Mouse (Mus musculus) 3134 (cell line): ENCODE measurements around the gene Mrps16.
A peak's percentile ranks its signal among the peaks of the same experiment; 100 is the strongest.

ENCODE experiments used
- DNase-seq: peaks from one replicate; pipeline ENCODE4 v3.0.0-alpha.2; 2011; ENCODE audit warnings: low spot score; ENCODE audit not compliant: insufficient read length; ENCODE audit errors: extremely low read depth

The Mrps16 gene

DNA sequence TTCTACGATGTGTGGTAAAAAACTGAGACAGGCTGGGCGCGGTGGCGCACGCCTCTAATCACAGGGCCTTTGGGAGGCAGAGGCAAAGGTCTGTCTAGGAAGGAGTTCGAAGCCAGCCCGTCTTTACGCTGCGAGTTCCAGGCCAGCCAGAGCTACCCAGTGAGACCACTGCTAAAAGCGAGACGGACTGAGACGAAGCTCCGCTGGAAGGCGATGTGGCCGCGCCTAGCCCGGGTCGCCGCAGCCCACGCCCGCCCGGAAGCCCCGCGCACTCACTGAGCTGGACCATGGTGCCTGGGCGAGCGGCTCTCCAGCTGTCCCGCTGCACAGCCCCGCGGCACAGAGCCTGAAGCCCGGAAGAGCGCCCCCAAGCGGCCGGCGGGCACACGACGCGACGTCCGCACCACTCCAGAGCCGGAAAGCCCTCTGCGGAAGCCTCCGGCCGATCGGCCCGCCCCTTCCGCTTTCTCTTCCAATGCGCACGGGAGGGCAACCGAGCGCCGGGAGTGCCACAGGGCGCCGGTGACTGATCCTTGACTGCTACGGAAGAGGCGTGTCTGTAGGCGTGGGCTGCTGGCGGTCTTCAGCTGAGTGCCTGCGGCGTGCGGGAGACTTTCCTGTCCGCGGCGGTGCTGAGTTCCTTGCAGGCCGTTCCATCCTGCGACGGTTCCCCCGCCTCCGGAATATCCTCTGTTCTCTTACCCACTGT, at the start of gene Mrps16:
TSS of gene Mrps16 (minus strand) at position 430 of the 709 bp plus-strand sequence.
- peak; percentile 97 for DNase-seq

GRCm38 (mm10) chr14:20442252-20442651, 48.8 kb upstream of the Mrps16 start:
- no peak for DNase-seq

DNA sequence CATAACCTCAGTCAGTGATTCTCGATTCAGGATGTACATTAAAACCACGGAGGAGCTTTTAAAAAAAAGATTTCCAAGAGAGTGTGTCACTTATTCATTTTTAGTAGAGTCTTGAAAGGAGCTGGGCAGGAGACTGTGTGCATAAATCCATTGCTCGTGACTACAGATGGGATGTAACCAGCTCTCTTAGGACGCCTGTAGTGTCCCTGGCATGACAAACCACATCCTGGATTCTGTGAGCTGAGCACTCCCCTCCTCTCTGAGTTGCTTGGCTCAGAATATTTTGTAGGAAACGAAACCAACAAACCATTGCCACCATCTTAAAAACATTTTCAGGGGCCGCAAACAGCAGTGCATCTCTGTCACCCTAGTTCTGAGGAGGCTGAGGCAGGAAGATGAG, 43.5 kb upstream of the Mrps16 start:
- no peak for DNase-seq

- no peak for DNase-seq
Measured at GRCm38 (mm10) chr14:20432420-20432819, 39.0 kb upstream of the Mrps16 start.

GRCm38 (mm10) chr14:20431726-20432125, 38.3 kb upstream of the Mrps16 start:
- DNase-seq: no peak

- no peak for DNase-seq
Measured at GRCm38 (mm10) chr14:20429833-20430232, 36.4 kb upstream of the Mrps16 start.

DNA sequence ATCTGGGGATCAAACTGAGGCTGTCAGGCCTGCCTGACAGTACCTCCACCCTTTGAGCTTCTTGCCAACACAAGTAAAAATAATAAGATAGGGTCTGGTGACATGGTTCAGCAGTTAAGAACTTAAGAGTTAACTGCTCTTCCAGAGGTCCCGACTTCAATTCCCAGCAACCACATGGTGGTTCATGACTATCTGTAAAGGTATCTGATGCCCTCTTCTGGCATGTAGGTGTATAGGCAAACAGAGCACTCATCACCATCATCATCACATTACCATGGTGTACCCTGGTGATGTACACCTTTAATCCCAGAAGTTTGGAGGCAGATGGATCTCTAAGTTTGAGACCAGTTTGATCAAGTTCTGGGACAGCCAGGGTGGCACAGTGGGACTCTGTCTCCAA, 35.2 kb upstream of the Mrps16 start:
- no peak for DNase-seq

GRCm38 (mm10) chr14:20423046-20423445, 29.6 kb upstream of the Mrps16 start:
- no peak for DNase-seq

DNA sequence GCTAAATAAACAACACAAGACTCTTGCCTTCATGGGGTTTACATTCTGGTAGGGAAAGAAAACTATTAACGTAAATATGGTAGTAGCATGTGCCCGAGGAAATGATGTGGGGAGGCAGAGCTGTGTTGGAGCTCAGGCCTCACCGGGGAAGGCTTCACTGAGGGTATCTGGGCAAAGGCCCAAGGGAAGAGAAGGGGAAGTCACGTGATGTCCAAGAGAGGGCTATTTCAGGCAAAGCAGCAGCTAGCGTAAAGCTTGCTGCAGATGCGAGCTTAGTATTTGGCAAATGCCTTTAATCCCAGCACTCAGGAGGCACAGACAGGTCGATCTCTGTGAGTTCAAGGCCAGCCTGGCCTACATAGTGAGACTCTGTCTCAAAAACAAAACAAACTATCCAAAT, 28.8 kb upstream of the Mrps16 start:
- no peak for DNase-seq

DNA sequence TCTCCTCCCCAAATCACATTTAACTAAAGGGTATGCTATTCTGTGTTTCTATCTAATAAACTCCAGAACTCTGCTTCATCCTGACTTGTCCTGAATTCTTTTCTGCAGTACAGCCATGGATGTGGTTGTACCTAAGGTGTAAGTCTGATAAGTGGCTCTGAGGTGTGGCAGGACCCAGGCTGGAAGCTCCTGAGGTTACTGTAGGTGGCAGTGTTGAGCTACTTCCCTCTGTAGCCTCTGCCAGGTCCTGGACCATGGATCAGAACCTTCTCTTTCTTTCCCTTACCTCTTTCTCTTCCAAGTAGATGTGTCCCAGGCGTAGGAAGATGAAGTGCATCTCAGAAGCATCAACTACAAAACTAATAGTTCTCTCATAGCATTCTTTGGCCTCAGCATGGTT, 6.6 kb upstream of the Mrps16 start:
- DNase-seq: no peak

DNA sequence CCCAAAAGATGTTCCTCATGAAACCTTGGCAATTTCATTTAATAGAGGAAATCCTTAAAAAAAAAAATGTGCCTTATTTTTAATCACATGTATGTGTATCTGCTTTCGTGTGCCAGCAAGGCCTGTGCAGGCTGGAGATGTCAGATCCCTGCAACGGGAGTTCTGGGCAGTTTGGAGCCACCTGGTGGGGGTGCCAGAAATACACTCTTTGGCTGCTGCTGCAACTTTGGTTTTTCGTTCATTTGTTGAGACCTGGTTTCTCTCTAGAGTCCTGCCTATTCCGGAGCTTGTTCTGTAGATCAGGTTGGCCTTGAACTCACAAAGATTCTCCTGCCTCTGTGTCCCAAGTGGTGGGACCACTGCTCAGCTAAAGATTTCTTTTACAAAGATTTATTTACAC, 5.4 kb upstream of the Mrps16 start:
- peak; percentile 15 for DNase-seq

- DNase-seq: no peak
Measured at GRCm38 (mm10) chr14:20397220-20397619, 3.8 kb upstream of the Mrps16 start.

DNA sequence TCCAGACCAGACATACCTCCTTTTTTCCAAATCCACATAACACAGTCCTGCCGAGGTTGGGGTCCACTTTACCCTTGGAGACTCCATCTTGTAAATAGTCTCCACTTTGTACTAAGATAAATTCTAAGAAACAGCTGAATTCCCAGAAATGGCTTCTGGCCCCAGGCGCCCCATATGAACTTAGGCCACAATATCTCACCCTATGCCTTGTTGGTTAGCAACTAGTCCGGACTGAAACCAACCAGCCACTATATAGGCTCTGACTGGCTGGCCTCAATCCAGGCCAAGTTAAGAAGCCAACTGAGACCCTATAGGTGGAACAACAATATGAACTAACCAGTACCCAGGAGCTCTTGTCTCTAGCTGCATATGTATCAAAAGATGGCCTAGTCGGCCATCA, 1.1 kb downstream of the Mrps16 start:
- no peak for DNase-seq

GRCm38 (mm10) chr14:20389446-20390079, 3.9 kb downstream of the Mrps16 start:
- no peak for DNase-seq

DNA sequence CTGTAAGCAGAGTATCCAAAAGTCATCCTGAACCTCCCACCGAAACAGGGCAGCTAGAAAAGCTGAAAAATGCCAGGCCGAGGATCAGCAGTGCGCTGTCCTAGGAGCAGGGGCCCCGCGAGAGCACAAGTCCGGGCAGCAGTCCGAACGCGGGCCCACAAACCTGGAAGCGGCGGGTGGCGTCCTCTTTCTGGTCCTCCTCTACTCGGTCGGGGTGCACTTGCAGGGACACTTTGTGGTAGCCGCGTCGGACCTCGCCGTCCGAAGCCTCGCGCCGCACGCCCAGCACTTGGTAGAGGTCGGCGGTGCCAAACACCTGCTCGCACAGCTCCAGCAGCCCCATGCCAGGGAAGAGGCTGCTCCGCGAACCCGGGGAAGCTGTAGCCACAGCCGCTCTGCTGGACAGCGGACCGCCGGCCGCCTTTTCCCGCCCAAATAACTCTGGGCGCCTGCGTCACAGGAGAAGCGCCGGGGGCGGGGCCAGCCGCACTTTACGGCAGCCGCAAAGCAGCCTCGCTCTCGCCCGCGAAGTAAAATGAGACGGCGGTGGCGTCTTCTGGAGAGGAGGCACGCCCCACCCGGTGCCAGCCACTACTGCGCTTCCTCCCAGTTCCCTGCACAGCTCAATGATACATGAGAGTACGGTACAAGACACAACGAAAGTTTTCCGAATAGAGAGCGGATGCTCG, 4.8 kb downstream of the Mrps16 start, which contains the start of gene Dnajc9:
TSS of gene Dnajc9 (minus strand) at position 470 of the 689 bp plus-strand sequence.
- peak; percentile 93 for DNase-seq

DNA sequence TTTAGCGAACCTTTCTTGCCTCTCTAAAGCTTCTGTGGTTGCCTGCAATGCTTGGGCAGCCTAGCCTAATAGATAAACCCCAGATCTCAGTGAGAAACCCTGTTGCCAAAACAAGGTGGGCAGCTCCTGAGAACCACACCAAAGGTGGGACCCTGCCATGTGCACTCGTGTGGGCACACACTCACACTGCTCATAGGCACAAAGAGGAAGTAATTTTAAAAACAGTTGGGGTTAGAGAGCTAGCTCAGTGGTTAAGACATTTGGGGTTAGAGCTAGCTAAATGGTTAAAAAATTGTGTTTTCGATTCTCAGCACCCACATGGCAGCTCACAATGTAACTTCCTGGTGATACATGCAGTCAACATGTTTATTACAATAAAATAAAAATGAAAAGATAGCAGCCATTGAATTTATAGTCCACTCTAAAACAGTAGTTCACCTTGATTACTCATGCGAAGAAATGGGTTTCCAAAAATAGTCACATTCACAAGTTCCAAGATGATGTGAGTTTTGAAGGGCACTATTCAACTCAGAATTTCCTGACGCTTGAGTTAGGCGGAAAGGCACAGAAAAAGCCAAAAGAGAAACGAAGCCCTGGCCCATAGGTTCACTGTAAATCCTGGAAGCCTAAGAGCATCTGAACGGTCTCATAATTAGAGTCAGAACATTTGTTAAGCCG, 13.5 kb downstream of the Mrps16 start:
- DNase-seq: no peak

DNA sequence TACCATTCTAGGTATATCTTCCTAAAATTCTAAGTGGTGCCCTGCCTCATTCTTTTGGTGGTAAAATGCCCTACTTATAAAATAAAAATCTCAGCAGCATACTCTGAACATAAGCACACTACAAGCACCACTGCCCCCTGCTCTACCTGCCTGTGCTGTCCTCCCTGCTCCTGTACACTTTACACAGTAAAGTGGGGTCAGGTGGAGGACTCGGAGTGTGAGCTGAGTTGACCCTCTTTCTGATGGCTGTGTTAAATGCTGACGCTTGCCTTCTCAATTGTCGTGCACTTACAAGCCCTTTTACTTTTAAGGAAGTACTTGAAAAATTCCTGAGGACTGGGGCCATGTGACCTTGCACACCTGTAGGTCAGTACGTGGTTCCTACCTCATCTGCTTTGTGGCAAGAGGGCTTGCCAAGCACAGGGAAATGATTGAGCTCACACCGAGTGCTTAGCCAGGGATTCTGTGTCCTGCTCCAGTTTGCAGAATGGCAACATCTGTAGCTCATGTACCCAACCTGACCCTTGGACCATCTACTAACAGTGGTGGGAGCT, 14.3 kb downstream of the Mrps16 start:
- DNase-seq: no peak

- DNase-seq: no peak
Measured at GRCm38 (mm10) chr14:20378313-20379061, 14.9 kb downstream of the Mrps16 start.

GRCm38 (mm10) chr14:20377112-20377521, 16.3 kb downstream of the Mrps16 start:
- no peak for DNase-seq

GRCm38 (mm10) chr14:20371854-20372253, 21.6 kb downstream of the Mrps16 start:
- no peak for DNase-seq
